Mouse (Mus musculus) heart, embryonic 15.5 days (tissue): ENCODE data around the gene Inpp1. TPM values are rescaled to one million over a fixed set of nuclear protein-coding genes. Genes with fewer than 3 reads are reported as not detected.

ENCODE experiments used
- ATAC-seq: fragments of 200-750 bp; cut with Nextera tagmentation; replicated peaks from 2 replicates; pipeline ENCODE4 v1.8.0; 2017; ENCODE audit warnings: low read depth, moderate TSS enrichment; ENCODE audit not compliant: insufficient number of reproducible peaks, insufficient read depth, low FRiP score
- H3K27ac ChIP-seq: fragments of 300-500 bp; sonication (generic); 2 replicates; pipeline ENCODE4 v1.5.1; 2015; ENCODE audit warnings: mild to moderate bottlenecking, inconsistent platforms
- H3K27me3 ChIP-seq: fragments of 300-500 bp; sonication (generic); 2 replicates; pipeline ENCODE4 v1.6.1; 2015; ENCODE audit warnings: inconsistent platforms
- H3K36me3 ChIP-seq: fragments of 300-500 bp; sonication (generic); 2 replicates; pipeline ENCODE4 v1.6.1; 2015; ENCODE audit warnings: mild to moderate bottlenecking, inconsistent platforms
- H3K4me1 ChIP-seq: fragments of 300-500 bp; sonication (generic); replicated peaks from 2 replicates; pipeline ENCODE4 v1.6.1; 2015; ENCODE audit warnings: inconsistent platforms
- H3K4me2 ChIP-seq: fragments of 300-500 bp; sonication (generic); 2 replicates; pipeline ENCODE4 v1.6.1; 2015; ENCODE audit warnings: inconsistent platforms, mild to moderate bottlenecking, moderate library complexity
- H3K4me3 ChIP-seq: fragments of 300-500 bp; sonication (generic); 2 replicates; pipeline ENCODE4 v1.5.1; 2015; ENCODE audit warnings: mild to moderate bottlenecking, inconsistent platforms
- H3K9ac ChIP-seq: fragments of 300-500 bp; sonication (generic); 2 replicates; pipeline ENCODE4 v1.6.1; 2015; ENCODE audit warnings: mild to moderate bottlenecking, inconsistent platforms
- H3K9me3 ChIP-seq: fragments of 300-500 bp; sonication (generic); replicated peaks from 2 replicates; pipeline ENCODE4 v1.6.1; 2016; ENCODE audit warnings: inconsistent platforms
- WGBS: fragments of 180-500 bp; shearing (Covaris S2); methylation state at CpG from one replicate; pipeline ENCODE4 v1.1.7; 2015; ENCODE audit warnings: mixed read lengths; 5-methylcytosine and 5-hydroxymethylcytosine counted together
- polyA plus RNA-seq: library from polyadenylated mRNA; unstranded; fragments of >200 nt; fragmentation: Nextera tagmentation; extraction: Ambion mirVana; gene quantifications from 2 replicates; pipeline ENCODE4 v1.2.1, GENCODE M21; 2015

The Inpp1 gene
- polyA plus RNA-seq, 1 experiment from 2014 or later: 15.4 TPM

DNA sequence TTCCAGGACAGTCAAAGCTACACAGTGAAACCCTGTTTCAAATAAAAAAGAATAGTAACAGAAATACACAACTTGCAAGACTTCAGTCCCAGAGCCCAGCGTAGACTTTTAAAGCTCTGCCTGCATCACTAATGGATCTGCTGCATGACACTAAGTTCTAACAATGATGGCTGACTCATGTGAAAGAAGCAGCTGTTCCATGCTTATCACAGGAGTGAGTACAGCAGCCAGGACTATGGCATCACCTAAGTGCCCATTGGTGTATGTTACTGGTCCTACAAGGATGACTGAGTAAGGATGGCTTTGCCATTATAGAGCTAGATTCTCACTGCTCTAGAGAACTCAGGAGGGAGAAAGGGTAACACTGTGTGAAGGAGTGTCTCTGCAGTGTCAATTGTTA is 30.2 kb downstream of the Inpp1 start:
- 95% methylated on average over 1 of the region's 1 CpGs for WGBS
- Histone ChIP-seq H3K9ac (no peak overlapping the region), H3K27ac (no peak overlapping the region), H3K9me3 (no peaks in the 10 kb centered on the region), H3K4me1 (no peaks in the 10 kb centered on the region), H3K4me3 (no peak overlapping the region), H3K4me2 (no peak overlapping the region), H3K36me3 (peaks cover 16% of the 10 kb centered on the region), H3K27me3 (no peaks in the 10 kb centered on the region)
- no peak for ATAC-seq

DNA sequence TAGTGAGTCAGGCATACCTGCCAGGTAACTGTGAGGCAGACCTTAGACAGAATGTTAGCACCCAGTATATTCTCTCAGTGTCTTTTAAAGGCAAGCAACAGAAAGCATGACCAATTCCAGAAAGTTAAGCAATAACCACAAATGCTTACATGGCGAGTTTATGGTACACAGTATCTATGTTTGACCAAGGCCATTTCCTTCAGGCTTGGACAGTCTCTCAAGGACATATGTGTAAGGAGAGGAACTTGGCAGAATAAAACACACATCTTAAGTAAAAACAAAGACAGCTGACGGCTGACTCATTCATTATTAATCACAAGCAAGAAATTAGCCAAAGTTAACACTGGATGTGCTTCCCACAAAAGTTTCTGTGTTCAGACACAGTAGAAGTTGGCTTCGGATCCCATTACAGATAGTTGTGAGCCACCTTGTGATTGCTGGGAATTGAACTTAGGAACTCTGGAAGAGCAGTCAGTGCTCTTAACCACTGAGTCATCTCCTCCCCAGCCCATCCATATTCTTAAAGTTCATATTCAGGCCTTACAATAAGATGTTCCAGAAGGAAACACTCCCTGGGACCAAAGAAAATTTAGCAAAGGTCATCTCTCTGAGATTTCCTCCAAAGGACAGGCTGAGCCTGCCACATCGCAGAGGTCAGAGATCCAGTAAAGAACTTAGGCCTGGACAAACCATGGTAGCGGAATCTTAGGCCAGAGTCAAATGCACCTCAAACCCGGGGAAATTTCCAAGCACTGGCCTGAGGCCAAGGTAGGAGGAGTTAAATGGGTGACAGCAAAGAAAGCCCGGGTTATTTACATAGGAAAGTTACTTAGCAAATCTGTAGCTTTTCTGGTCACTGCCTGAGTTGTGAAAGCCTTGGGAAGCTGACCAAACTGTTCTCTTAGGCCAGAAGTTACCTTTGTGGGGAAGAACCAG is 52.0 kb downstream of the Inpp1 start:
- Histone ChIP-seq H3K4me1 (peaks cover 2% of the 10 kb centered on the region; the same call in 1 of the 2 replicates), H3K4me3 (no peak overlapping the region), H3K27me3 (no peaks in the 10 kb centered on the region), H3K4me2 (no peak overlapping the region), H3K9ac (no peak overlapping the region), H3K36me3 (no peaks in the 10 kb centered on the region), H3K27ac (no peak overlapping the region), H3K9me3 (no peaks in the 10 kb centered on the region)
- 64% methylated on average over 7 of the region's 7 CpGs for WGBS
- no peak for ATAC-seq

DNA sequence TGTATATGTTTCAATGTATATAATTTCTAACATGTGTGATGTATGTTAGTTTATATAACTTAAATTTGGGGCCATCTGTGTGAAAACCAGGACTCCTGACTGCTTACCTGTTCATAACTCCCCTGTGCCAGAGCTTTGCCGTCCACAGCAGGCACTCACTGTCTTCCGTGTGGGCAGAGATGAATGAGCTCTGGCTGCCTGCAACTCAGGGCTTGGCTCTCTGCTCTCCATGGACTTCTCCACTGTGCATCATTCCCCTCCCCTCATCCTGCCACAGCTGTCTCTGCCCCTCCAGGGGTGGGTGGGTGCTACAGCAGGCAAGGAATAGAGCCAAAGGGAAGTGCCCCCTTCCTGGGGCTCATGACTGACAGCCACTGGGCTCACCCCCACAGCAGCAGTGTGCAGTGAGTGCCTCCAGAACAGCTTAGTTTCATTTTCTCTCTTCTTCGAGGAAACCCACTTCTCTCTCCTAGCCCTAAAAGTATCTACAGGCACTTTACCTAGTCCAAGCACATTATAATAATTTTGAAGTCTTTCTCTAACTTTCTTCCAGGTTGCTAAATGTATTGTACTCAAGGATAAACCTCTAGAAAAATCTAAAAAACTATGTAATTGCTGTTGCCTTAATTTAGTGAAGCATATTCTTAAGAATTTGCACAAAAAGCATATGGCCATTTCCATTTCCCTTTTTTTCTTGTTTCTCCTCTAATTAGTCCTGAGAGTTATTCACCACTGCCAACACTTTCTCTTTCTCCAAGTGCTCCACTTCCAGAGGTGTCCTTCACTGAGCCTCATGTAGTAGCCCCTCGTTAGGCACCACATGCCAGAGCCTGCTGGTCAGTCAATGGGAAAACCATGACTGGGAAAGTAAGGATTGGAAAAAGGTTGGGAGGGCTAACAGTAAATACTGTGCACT is 53.3 kb downstream of the Inpp1 start:
- no peak overlapping the region for H3K4me3 ChIP-seq
- H3K4me2 ChIP-seq: peak overlapping the region; percentile 38; the same call in 1 of the 2 replicates

GRCm38 (mm10) chr1:52758174-52758573 is 59.3 kb downstream of the Inpp1 start:
- Histone ChIP-seq H3K4me1 (peaks cover 1% of the 10 kb centered on the region), H3K9me3 (no peaks in the 10 kb centered on the region), H3K27me3 (no peaks in the 10 kb centered on the region), H3K9ac (no peak overlapping the region), H3K4me3 (no peak overlapping the region), H3K36me3 (no peaks in the 10 kb centered on the region), H3K4me2 (no peak overlapping the region), H3K27ac (no peak overlapping the region)
- no peak for ATAC-seq
- WGBS: 74% methylated on average over 1 of the region's 1 CpGs

More for the DNA sequence above, 53.3 kb downstream of the Inpp1 start:
- no peaks in the 10 kb centered on the region for H3K9me3 ChIP-seq
- ATAC-seq: no peak
- no peaks in the 10 kb centered on the region for H3K36me3 ChIP-seq
- no peak overlapping the region for H3K27ac ChIP-seq
- H3K4me1 ChIP-seq: peaks cover 2% of the 10 kb centered on the region; the same call in 1 of the 2 replicates
- no peaks in the 10 kb centered on the region for H3K27me3 ChIP-seq
- 56% methylated on average over 4 of the region's 4 CpGs for WGBS
- H3K9ac ChIP-seq: no peak overlapping the region

- Histone ChIP-seq H3K9ac (no peak overlapping the region), H3K4me2 (no peak overlapping the region), H3K9me3 (no peaks in the 10 kb centered on the region), H3K27ac (no peak overlapping the region), H3K36me3 (no peaks in the 10 kb centered on the region), H3K4me1 (peaks cover 6% of the 10 kb centered on the region), H3K4me3 (no peak overlapping the region), H3K27me3 (no peaks in the 10 kb centered on the region)
- ATAC-seq: no peak
- 91% methylated on average over 1 of the region's 1 CpGs for WGBS
Measured at GRCm38 (mm10) chr1:52754331-52754730, 63.2 kb downstream of the Inpp1 start.

DNA sequence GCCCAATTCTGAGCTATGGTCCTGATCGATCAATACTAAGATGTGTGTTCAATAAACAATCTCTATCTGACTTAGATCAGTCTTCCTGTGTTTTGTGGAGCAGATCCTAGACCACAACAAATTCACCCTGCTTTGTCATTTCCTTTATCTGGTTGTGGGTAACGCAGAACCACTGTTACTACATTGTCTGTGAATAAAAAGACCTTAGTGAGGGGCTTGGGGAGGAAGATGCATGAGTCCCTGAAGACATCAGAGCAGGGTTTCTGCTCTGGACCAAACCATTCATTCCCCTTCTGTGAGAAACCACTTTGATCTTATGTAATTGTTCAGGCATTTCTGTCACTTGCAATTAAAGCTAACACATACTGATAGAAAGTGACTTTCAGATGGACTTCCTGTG is 63.7 kb downstream of the Inpp1 start:
- H3K9me3 ChIP-seq: no peaks in the 10 kb centered on the region
- no peaks in the 10 kb centered on the region for H3K36me3 ChIP-seq
- no peak overlapping the region for H3K27ac ChIP-seq
- no peak for ATAC-seq
- H3K4me1 ChIP-seq: peaks cover 6% of the 10 kb centered on the region
- H3K27me3 ChIP-seq: no peaks in the 10 kb centered on the region
- H3K4me3 ChIP-seq: no peak overlapping the region
- H3K4me2 ChIP-seq: no peak overlapping the region
- H3K9ac ChIP-seq: no peak overlapping the region
- 83% methylated on average over 2 of the region's 2 CpGs for WGBS

- Histone ChIP-seq H3K4me3 (no peak overlapping the region), H3K27ac (peak overlapping the region; percentile 52; the same call in 1 of the 2 replicates), H3K36me3 (no peaks in the 10 kb centered on the region), H3K27me3 (no peaks in the 10 kb centered on the region), H3K9ac (no peak overlapping the region), H3K4me1 (peaks cover 6% of the 10 kb centered on the region), H3K9me3 (no peaks in the 10 kb centered on the region), H3K4me2 (no peak overlapping the region)
- 0 out of 2 replicates have a peak, but pooled peaks have one; percentile 55 for ATAC-seq
- WGBS: 42% methylated on average over 3 of the region's 3 CpGs
Measured at GRCm38 (mm10) chr1:52752706-52753105, 64.8 kb downstream of the Inpp1 start.

GRCm38 (mm10) chr1:52751634-52752033 is 65.9 kb downstream of the Inpp1 start:
- Histone ChIP-seq H3K4me2 (no peak overlapping the region), H3K27ac (no peak overlapping the region), H3K9ac (no peak overlapping the region), H3K36me3 (no peaks in the 10 kb centered on the region), H3K4me3 (no peak overlapping the region), H3K27me3 (no peaks in the 10 kb centered on the region), H3K4me1 (peaks cover 6% of the 10 kb centered on the region), H3K9me3 (no peaks in the 10 kb centered on the region)
- WGBS: 84% methylated on average over 1 of the region's 1 CpGs
- ATAC-seq: no peak

DNA sequence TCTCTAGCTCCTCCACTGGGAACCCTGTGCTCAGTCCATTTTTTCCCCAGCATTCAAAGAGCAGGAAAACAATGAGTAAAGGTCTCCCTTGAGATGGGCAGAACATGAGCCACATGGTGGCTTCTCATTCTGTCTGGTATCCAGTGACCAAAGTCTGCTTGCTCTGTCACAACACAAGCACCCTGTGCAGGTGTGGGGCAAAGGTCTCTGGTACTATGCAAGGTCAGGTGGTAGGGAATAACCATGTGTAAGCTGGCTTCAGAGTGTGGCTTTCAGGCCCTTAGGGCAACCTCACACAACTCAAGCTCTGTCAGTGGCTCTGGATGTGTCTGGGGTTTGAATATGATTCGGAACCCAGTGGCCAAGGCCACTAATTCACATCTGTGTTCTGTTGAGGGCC is 67.5 kb downstream of the Inpp1 start:
- no peaks in the 10 kb centered on the region for H3K36me3 ChIP-seq
- no peak overlapping the region for H3K4me3 ChIP-seq
- 76% methylated on average over 1 of the region's 1 CpGs for WGBS
- no peak for ATAC-seq
- H3K9ac ChIP-seq: no peak overlapping the region
- H3K4me1 ChIP-seq: peaks cover 6% of the 10 kb centered on the region
- no peak overlapping the region for H3K4me2 ChIP-seq
- no peaks in the 10 kb centered on the region for H3K9me3 ChIP-seq
- no peaks in the 10 kb centered on the region for H3K27me3 ChIP-seq
- no peak overlapping the region for H3K27ac ChIP-seq

DNA sequence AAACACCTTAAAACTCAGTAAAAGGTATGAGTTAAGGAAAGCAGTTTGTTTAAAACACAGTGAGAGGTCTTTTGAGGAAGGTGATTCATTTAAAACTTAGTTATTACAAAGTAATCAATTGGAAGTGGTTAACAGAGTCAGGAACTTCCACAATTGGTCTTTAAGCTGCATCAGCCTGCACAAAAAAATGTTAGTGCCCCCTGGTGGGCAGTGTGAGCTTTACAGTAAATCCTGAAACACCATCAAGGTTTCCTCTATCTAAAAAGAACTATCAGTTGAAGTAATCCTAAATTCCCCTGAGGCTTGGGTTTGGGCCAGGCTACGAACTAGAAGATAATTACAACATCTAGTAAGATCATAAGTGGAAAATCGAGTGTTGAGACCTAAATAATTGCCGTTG is 69.2 kb downstream of the Inpp1 start:
- ATAC-seq: no peak
- H3K4me3 ChIP-seq: no peak overlapping the region
- H3K27me3 ChIP-seq: no peaks in the 10 kb centered on the region
- 21% methylated on average over 3 of the region's 3 CpGs for WGBS
- no peak overlapping the region for H3K4me2 ChIP-seq
- H3K9me3 ChIP-seq: no peaks in the 10 kb centered on the region
- H3K9ac ChIP-seq: no peak overlapping the region
- no peaks in the 10 kb centered on the region for H3K36me3 ChIP-seq
- no peak overlapping the region for H3K27ac ChIP-seq
- peaks cover 5% of the 10 kb centered on the region for H3K4me1 ChIP-seq

GRCm38 (mm10) chr1:52742567-52742966 is 74.9 kb downstream of the Inpp1 start:
- H3K27me3 ChIP-seq: no peaks in the 10 kb centered on the region
- no peak overlapping the region for H3K27ac ChIP-seq
- no peak overlapping the region for H3K4me3 ChIP-seq
- no peaks in the 10 kb centered on the region for H3K9me3 ChIP-seq
- no peak for ATAC-seq
- no peaks in the 10 kb centered on the region for H3K4me1 ChIP-seq
- no peak overlapping the region for H3K4me2 ChIP-seq
- H3K36me3 ChIP-seq: no peaks in the 10 kb centered on the region
- 52% methylated on average over 5 of the region's 5 CpGs for WGBS
- no peak overlapping the region for H3K9ac ChIP-seq
